Mouse (Mus musculus) A20 (cell line): Measurements from ENCODE around the gene Olfr52.
"Not testable (repeated sequence)": the region's sequence is repeated elsewhere in the genome, so short reads cannot be mapped to it uniquely, and the experiment has no call there.

ENCODE experiments used
- DNase-seq: peaks from one replicate; pipeline ENCODE4 v3.0.0-alpha.2; 2011; ENCODE audit warnings: low read depth, low spot score

The Olfr52 gene

DNA sequence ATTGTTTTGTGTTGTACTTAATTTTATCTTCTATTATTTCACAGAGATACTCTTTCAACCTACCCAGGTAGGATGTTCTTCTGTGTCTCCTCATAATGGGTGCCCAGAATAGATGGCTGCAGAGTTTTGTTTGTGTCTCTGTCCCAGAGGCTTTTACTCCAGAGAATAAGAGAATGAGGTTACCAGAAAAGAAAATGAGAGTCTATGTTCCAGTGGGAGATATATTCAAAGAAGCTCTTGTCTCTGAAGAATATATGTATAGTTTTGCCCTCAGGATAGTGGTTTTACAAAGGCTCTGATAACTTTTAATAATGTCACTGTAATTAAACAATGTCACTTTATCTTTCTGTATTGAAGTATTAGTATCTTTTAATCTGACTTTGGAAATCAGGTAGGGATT lies at the start of gene Olfr52:
TSS of gene Olfr52 (minus strand) at position 101 of the 400 bp plus-strand sequence.
- no peak for DNase-seq

DNA sequence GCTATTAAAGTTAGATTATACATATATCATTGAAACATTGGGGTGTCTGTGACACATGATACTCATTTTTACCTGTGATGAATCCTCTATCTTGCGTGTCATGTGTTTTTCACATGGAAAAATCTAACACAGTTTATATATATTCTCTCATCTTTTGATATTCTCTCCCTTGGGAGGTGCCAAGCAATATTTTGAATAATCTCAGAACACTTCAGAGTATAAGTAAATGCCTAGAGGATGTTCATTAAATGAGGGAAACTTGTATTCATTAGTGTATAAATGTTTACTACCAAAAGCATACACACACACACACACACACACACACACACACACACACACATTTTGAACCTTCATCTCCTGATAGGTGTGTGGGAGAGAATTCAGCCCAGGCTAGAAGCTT lies 45.8 kb upstream of the Olfr52 start, which contains the start of gene Olfr1047:
TSS of gene Olfr1047 (minus strand) at position 101 of the 400 bp plus-strand sequence.
- DNase-seq: no peak

DNA sequence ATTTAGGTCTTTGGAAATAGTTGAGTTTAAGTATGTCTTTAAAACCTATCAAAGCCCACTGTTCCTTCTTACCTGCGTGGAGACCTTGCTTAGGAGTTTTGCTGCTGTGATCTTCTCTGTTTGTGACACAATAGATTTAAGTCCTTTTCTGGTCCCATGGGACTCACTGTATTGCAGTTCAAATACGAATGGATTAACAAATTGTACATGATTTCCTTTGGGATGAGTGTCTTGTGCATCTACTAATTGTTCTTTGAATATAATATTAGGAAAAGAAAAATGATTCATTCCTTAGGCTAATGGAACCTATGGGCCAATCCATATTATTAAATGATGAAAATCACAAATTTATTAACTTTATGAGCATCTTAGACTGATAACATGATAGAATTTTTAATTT lies 33.7 kb upstream of the Olfr52 start, which contains the start of gene Olfr1046:
TSS of gene Olfr1046 (minus strand) at position 101 of the 400 bp plus-strand sequence.
- DNase-seq: no peak

DNA sequence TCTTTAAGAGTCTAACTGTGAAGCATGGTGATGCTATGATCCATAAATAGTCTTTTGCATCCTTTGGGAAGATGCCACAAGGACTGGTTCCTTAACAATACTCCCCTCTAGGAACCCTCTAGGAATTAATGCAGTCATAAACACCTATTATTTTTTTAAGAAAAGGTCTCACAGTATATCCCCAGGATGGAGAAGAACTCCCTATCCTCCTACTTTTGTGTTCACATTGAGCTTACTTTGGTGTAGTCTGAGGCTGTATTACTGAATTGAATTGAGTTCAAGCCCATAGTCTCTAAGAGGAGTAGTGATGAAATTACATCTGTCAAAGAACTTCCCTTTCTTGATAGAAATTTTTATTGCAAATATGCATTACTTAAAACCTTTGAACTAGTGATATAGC lies 17.4 kb upstream of the Olfr52 start, which contains the start of gene Olfr1045:
TSS of gene Olfr1045 (minus strand) at position 101 of the 400 bp plus-strand sequence.
- DNase-seq: no peak

DNA sequence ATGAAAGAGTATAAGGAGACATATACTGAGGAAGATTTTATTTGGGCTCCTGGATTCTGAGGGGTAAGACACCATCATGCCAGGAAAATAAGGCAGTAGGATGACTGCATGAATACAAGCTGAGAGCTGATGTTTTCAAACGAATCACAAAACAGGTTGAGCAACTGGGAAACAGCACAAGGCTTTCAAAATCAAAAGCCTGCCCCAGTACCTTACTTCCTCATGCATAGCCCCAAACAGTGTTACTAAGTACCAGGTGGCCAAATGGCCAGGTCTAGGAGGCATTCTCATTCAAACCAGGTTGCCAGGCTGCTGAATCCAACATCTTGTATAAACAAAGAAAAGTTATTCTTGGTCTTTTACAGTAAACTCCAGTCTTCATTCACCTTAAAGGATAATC lies 10.4 kb upstream of the Olfr52 start:
- no peak for DNase-seq

DNA sequence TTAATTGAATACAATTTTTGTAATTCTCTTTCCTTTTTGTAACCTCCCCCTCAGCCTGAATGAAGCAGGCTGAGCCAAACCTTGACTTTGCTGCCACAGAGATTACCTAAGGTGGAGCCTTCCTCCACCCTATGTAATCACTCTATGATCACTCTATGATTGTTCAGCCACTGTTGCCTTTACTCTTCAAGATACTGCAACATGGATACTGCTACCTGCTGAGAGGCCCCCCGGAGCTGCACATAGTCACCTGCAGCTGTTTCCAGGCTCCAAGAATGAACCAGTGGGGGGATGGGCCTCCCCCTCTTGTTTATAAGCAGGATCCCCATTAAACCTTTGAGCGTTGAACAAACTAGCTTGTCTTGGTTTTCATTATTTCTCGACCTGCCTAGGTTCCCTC lies 5.5 kb downstream of the Olfr52 start:
- DNase-seq: no peak

DNA sequence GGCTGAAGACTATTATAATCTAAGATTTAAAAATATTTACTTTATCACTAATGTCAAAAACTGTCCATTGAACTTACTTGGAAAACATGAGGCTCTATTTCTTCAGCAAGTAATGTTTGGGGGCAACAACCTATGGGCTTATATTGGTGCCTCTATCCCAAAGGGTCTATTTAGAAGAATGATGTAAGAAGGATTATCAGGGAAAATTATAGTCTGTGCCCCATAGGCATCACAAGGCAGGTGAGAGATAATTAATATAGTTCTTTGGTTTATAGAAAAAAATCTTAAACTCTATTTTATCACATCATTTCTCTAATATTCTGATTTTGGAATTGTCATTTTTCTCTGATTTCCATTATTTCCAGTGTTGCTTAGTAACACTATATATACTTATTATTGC lies 7.8 kb downstream of the Olfr52 start, which contains the start of gene Olfr1044:
TSS of gene Olfr1044 (minus strand) at position 101 of the 400 bp plus-strand sequence.
- DNase-seq: no peak

DNA sequence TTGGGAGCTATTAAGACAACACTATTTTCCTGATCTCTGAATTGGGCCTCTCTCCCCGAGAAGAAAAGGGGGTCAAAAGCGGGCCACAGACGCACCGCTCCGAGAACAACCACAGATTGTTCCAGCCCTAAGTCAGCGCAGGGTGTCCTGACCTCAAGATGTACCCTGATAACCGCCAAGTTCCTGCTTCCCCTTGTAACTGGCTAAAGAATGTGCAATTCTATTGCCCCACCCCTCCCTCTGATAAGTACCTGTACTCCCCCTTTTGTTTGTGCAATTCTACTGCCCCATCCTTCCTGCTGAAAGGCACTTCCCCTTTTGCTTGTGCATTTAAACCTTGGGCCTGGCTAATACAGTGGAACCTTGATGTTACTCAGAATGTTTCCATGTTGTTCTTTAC lies 10.1 kb downstream of the Olfr52 start:
- DNase-seq: not testable (repeated sequence)

DNA sequence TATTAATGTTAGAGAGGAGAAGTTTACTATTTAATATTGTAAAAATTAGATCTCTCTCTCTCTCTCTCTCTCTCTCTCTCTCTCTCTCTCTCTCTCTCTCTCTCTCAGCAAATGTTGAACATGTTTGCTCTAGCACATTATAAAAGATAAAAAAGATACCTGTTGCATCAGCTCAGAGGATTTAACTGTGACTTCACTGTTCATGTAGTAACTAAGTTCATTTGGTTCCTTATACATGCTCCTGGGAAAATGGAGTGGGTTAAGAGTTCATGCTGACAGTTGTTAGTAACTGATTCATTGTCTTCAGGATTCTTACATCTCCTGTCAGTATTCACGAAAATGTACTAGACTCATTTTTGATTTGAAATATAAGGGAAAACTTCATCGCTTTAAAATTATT lies 18.1 kb downstream of the Olfr52 start, which contains the start of gene Olfr1043:
TSS of gene Olfr1043 (minus strand) at position 101 of the 400 bp plus-strand sequence.
- DNase-seq: no peak

DNA sequence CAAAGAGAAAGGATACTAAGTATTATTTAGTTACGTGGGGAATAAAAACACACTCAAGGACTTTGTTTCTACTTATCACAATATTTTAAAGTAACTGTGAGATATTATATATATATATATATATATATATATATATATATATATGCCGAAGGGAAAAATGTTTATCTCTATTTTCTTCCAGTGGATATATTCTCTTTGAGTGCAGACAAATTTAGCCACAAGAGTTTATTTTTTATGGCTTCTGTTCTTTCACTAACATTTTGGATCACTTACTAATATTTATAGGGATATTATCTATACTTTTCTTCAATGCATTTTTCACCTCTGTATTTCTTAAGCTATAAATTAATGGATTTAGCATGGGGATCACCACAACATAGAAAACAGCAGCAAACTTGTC lies 23.7 kb downstream of the Olfr52 start, which contains the start of gene Olfr1042:
TSS of gene Olfr1042 (minus strand) at position 101 of the 400 bp plus-strand sequence.
- no peak for DNase-seq

DNA sequence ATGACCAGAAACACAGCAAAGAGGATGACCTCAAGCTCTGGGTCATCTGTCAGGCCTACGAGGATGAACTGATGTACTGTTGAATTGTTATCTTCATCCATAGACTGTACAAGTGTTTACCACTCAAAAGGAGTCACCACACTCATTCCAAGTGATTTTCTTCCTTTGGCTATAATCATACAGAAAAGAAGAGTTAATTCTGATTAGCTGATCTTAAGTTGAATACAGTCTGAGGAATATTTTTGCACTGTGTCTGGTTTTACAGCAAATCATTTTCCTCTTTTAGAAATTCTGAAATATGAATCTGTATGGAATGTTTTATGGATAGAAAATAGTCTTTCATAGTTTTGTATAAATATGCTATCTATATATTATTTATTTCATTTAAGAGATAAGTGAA lies 38.9 kb downstream of the Olfr52 start, which contains the start of gene Olfr1040:
TSS of gene Olfr1040 (minus strand) at position 101 of the 400 bp plus-strand sequence.
- no peak for DNase-seq

DNA sequence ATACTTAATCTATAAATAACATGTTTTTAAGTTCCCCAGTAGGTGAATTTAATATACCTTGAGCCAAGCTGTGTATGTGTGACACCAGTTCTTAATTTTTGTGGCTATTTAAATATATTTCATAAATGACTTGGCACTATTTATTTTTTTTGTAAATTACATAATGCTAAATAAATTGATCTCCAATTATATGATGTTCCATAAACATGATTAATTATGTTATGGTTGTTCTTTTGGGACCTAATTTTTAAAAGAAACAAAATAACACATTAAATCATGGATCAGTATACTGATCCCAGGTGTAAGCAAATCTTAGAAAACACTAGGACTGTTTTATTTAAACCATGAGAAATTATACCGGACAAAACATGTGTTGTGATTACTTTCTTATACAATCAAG lies 49.7 kb downstream of the Olfr52 start, which contains the start of gene Olfr1039:
TSS of gene Olfr1039 (minus strand) at position 101 of the 400 bp plus-strand sequence.
- DNase-seq: no peak
